Mouse (Mus musculus): Measurements from ENCODE around the gene Zfp292.

Zfp292 gene

GRCm38 (mm10) chr4:34798005-34798404, 84.8 kb downstream of the Zfp292 start:
- no peak for DNase-seq (ENCODE audit: low read depth, low spot score)

- no peak for DNase-seq (ENCODE audit: low read depth, low spot score)
Observed at GRCm38 (mm10) chr4:34797294-34797983, 85.3 kb downstream of the Zfp292 start.

GRCm38 (mm10) chr4:34796294-34796693, 86.5 kb downstream of the Zfp292 start:
- DNase-seq (ENCODE audit: low read depth, low spot score) = no peak

GRCm38 (mm10) chr4:34786476-34786875, 96.3 kb downstream of the Zfp292 start:
- no peak for DNase-seq (ENCODE audit: low read depth, low spot score)

- peak; percentile 52 for DNase-seq (ENCODE audit: low read depth, low spot score)
Observed at GRCm38 (mm10) chr4:34785646-34786045, 97.1 kb downstream of the Zfp292 start.

GRCm38 (mm10) chr4:34784865-34785264, 97.9 kb downstream of the Zfp292 start:
- DNase-seq (ENCODE audit: low read depth, low spot score) = no peak

- peak; percentile 33 for DNase-seq (ENCODE audit: low read depth, low spot score)
Observed at GRCm38 (mm10) chr4:34782730-34783129, 100.0 kb downstream of the Zfp292 start.

- DNase-seq (ENCODE audit: low read depth, low spot score) = peak; percentile 91
Observed at GRCm38 (mm10) chr4:34777677-34778527, 104.9 kb downstream of the Zfp292 start, which contains the start of gene Smim8. TSS of gene Smim8 (minus strand) at chr4:34778423.

GRCm38 (mm10) chr4:34771652-34772371, 110.9 kb downstream of the Zfp292 start:
- peak; percentile 69 for DNase-seq (ENCODE audit: low read depth, low spot score)

GRCm38 (mm10) chr4:34756163-34756562, 126.6 kb downstream of the Zfp292 start, which contains the start of gene Gm136:
TSS of gene Gm136 (minus strand) at chr4:34756263.
- DNase-seq (ENCODE audit: low read depth, low spot score) = no peak

Data from retina, postnatal 7 days (tissue).